Mouse (Mus musculus): ENCODE data around the gene Sgsm1. TPM values are rescaled to one million over a fixed set of nuclear protein-coding genes. Genes with fewer than 3 reads are reported as not detected.

Sgsm1 gene
- polyA plus RNA-seq, 1 experiment, result 1.9 TPM

DNA sequence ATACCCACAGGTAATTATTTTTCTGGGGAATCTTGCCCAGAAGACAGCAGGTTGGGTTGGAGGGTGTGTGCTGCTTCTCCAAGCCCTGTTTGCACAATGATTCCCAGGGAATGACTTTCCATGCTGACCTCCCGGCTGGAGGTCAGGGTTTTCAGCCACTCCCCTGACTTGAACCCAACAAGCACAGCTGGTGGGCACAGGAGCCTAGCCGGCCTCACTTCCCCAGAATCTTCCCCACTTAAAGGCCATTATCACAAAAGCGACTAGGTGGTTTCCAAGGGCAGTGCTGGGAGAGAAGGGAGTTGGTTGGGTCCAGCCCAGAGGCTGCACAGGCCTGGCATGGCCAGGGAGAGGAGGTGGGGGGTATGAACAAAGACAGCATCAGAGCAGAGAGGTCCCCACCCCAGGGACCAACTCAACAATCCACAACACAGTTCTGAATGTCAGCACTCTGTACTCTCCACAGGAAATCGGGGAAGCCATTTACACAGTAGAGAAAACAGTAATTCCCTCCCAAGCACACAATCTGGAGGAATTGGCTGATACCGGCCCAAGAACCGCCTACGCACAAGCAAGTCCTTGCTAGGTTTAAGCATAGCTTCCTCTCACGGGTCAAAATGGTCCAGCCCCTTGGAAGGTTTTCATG is 111.3 kb downstream of the Sgsm1 start:
- H3K36me3 ChIP-seq (ENCODE audit: control insufficient read depth, insufficient read depth), result no peaks in the 10 kb centered on the region
- no peaks in the 10 kb centered on the region for H3K27me3 ChIP-seq (ENCODE audit: control insufficient read depth, insufficient read depth, insufficient read length)
- no peak overlapping the region for H3K4me3 ChIP-seq (ENCODE audit: insufficient read depth, poor library complexity, severe bottlenecking)
- H3ac ChIP-seq (ENCODE audit: control insufficient read depth, insufficient read length, low read depth), result no peak overlapping the region
- no peak for TF ChIP-seq MYOG (IDR thresholded peaks at IDR 0.05; ENCODE audit: control insufficient read depth, extremely low read depth, insufficient read length)
- no peak for TF ChIP-seq USF1 (IDR thresholded peaks at IDR 0.05; ENCODE audit: low read depth)
- no peak for TF ChIP-seq MYOD1 (IDR thresholded peaks at IDR 0.05; ENCODE audit: control insufficient read depth, insufficient read length, low read depth)
- no peak for TF ChIP-seq FOSL1 (IDR thresholded peaks at IDR 0.05; ENCODE audit: insufficient read depth, low read length, poor library complexity, severe bottlenecking)
- TF ChIP-seq MAX (IDR thresholded peaks at IDR 0.05), result no peak
- TF ChIP-seq CEBPB (IDR thresholded peaks at IDR 0.05; ENCODE audit: low read depth), result no peak
- TF ChIP-seq CTCF (IDR thresholded peaks at IDR 0.05; ENCODE audit: control insufficient read depth, insufficient read depth, insufficient read length), result no peak
- H3K79me2 ChIP-seq (ENCODE audit: control insufficient read depth, insufficient read depth), result peaks cover 15% of the 10 kb centered on the region
- H3K79me3 ChIP-seq (ENCODE audit: low read depth), result no peaks in the 10 kb centered on the region

GRCm38 (mm10) chr5:113196916-113197794 is 113.4 kb downstream of the Sgsm1 start:
- TF ChIP-seq MYOD1 (IDR thresholded peaks at IDR 0.05; ENCODE audit: control insufficient read depth, insufficient read length, low read depth), result no peak
- no peak for TF ChIP-seq FOSL1 (IDR thresholded peaks at IDR 0.05; ENCODE audit: insufficient read depth, low read length, poor library complexity, severe bottlenecking)
- no peak for TF ChIP-seq CEBPB (IDR thresholded peaks at IDR 0.05; ENCODE audit: low read depth)
- TF ChIP-seq MAX (IDR thresholded peaks at IDR 0.05), result no peak
- no peak for TF ChIP-seq USF1 (IDR thresholded peaks at IDR 0.05; ENCODE audit: low read depth)
- TF ChIP-seq CTCF (IDR thresholded peaks at IDR 0.05; ENCODE audit: control insufficient read depth, insufficient read depth, insufficient read length), result no peak
- TF ChIP-seq MYOG (IDR thresholded peaks at IDR 0.05; ENCODE audit: control insufficient read depth, extremely low read depth, insufficient read length), result no peak
- peaks cover 6% of the 10 kb centered on the region for H3K79me2 ChIP-seq (ENCODE audit: control insufficient read depth, insufficient read depth)
- H3K79me3 ChIP-seq (ENCODE audit: low read depth), result no peaks in the 10 kb centered on the region
- no peak overlapping the region for H3K4me3 ChIP-seq (ENCODE audit: insufficient read depth, poor library complexity, severe bottlenecking)
- H3K27me3 ChIP-seq (ENCODE audit: control insufficient read depth, insufficient read depth, insufficient read length), result no peaks in the 10 kb centered on the region
- H3K36me3 ChIP-seq (ENCODE audit: control insufficient read depth, insufficient read depth), result no peaks in the 10 kb centered on the region
- no peak overlapping the region for H3ac ChIP-seq (ENCODE audit: control insufficient read depth, insufficient read length, low read depth)

- TF ChIP-seq MYOG (IDR thresholded peaks at IDR 0.05; ENCODE audit: control insufficient read depth, extremely low read depth, insufficient read length), result no peak
- no peak for TF ChIP-seq MAX (IDR thresholded peaks at IDR 0.05)
- TF ChIP-seq CTCF (IDR thresholded peaks at IDR 0.05; ENCODE audit: control insufficient read depth, insufficient read depth, insufficient read length), result no peak
- TF ChIP-seq MYOD1 (IDR thresholded peaks at IDR 0.05; ENCODE audit: control insufficient read depth, insufficient read length, low read depth), result no peak
- TF ChIP-seq CEBPB (IDR thresholded peaks at IDR 0.05; ENCODE audit: low read depth), result no peak
- no peak for TF ChIP-seq FOSL1 (IDR thresholded peaks at IDR 0.05; ENCODE audit: insufficient read depth, low read length, poor library complexity, severe bottlenecking)
- TF ChIP-seq USF1 (IDR thresholded peaks at IDR 0.05; ENCODE audit: low read depth), result no peak
- no peak overlapping the region for H3K4me3 ChIP-seq (ENCODE audit: insufficient read depth, poor library complexity, severe bottlenecking)
- H3K27me3 ChIP-seq (ENCODE audit: control insufficient read depth, insufficient read depth, insufficient read length), result no peaks in the 10 kb centered on the region
- no peaks in the 10 kb centered on the region for H3K79me3 ChIP-seq (ENCODE audit: low read depth)
- peaks cover 6% of the 10 kb centered on the region for H3K79me2 ChIP-seq (ENCODE audit: control insufficient read depth, insufficient read depth)
- H3K36me3 ChIP-seq (ENCODE audit: control insufficient read depth, insufficient read depth), result peaks cover under 1% of the 10 kb centered on the region
- H3ac ChIP-seq (ENCODE audit: control insufficient read depth, insufficient read length, low read depth), result no peak overlapping the region
Observed at GRCm38 (mm10) chr5:113195907-113196306, 114.7 kb downstream of the Sgsm1 start.

DNA sequence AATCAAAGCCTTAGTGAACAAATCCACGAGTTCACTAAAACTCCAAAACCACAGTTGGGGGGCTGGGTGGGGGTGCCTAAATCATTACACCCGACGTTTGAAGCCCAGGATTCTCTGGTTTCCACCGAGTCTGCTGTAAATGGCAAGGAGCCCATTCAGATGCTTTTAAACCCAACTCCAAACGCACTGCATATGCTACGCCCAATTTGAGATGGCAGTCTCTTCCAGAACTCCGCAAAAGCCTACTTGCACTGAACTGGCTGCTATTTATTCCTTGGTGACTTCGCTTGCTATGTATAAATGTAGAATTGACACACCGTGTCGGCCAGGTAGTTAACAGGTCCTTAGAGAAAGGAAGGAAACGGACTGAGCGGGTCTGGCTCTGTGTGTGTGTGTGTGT is 115.1 kb downstream of the Sgsm1 start:
- TF ChIP-seq CEBPB (IDR thresholded peaks at IDR 0.05; ENCODE audit: low read depth) (no peak), MYOD1 (IDR thresholded peaks at IDR 0.05; ENCODE audit: control insufficient read depth, insufficient read length, low read depth) (no peak)
- no peaks in the 10 kb centered on the region for H3K27me3 ChIP-seq (ENCODE audit: control insufficient read depth, insufficient read depth, insufficient read length)
- H3K79me3 ChIP-seq (ENCODE audit: low read depth), result no peaks in the 10 kb centered on the region

GRCm38 (mm10) chr5:113193762-113194161 is 116.8 kb downstream of the Sgsm1 start:
- Histone ChIP-seq H3K27me3 (ENCODE audit: control insufficient read depth, insufficient read depth, insufficient read length) (no peaks in the 10 kb centered on the region), H3K79me2 (ENCODE audit: control insufficient read depth, insufficient read depth) (no peaks in the 10 kb centered on the region), H3K79me3 (ENCODE audit: low read depth) (no peaks in the 10 kb centered on the region), H3ac (ENCODE audit: control insufficient read depth, insufficient read length, low read depth) (no peak overlapping the region), H3K4me3 (ENCODE audit: insufficient read depth, poor library complexity, severe bottlenecking) (no peak overlapping the region), H3K36me3 (ENCODE audit: control insufficient read depth, insufficient read depth) (peaks cover 4% of the 10 kb centered on the region)
- no peak for TF ChIP-seq CTCF (IDR thresholded peaks at IDR 0.05; ENCODE audit: control insufficient read depth, insufficient read depth, insufficient read length)

More for the DNA sequence above, 115.1 kb downstream of the Sgsm1 start:
- Histone ChIP-seq H3ac (ENCODE audit: control insufficient read depth, insufficient read length, low read depth) (no peak overlapping the region), H3K36me3 (ENCODE audit: control insufficient read depth, insufficient read depth) (peaks cover 4% of the 10 kb centered on the region), H3K79me2 (ENCODE audit: control insufficient read depth, insufficient read depth) (peaks cover 6% of the 10 kb centered on the region), H3K4me3 (ENCODE audit: insufficient read depth, poor library complexity, severe bottlenecking) (no peak overlapping the region)

Small RNAs within 50 kb of the gene (microRNA-seq; reads per million reads assigned to microRNA genes)
- not detected for gene Mir7229 (ENCODE audit: borderline microRNAs expressed)
- gene Mir7230 (ENCODE audit: borderline microRNAs expressed), result not detected

Other genes starting within 250 kb of the Sgsm1 start
- gene Crybb2, start 240.7 kb downstream of the Sgsm1 start, polyA plus RNA-seq (2012; fragmentation: generic; extraction: Trizol), result not detected
- gene Crybb3, start 229.2 kb downstream of the Sgsm1 start, polyA plus RNA-seq (2012; fragmentation: generic; extraction: Trizol), result not detected
- gene 2900026A02Rik, start 89.5 kb downstream of the Sgsm1 start, polyA plus RNA-seq (2012; fragmentation: generic; extraction: Trizol), result 8.4 TPM
- not detected for gene Tmem211, start 83.9 kb downstream of the Sgsm1 start, polyA plus RNA-seq (2012; fragmentation: generic; extraction: Trizol)
- gene Aym1, start 46.5 kb upstream of the Sgsm1 start, polyA plus RNA-seq (2012; fragmentation: generic; extraction: Trizol), result not detected
- not detected for gene Wscd2, start 179.5 kb upstream of the Sgsm1 start, polyA plus RNA-seq (2012; fragmentation: generic; extraction: Trizol)